Mouse (Mus musculus) urinary bladder, adult 18-20 months (tissue): ENCODE measurements around the gene Rplp1.

Experiments
- DNase-seq, 2 experiments: peaks; one replicate each; pipeline ENCODE4 v3.0.0; 2022; ENCODE audit warnings: low spot score in 2 of 2, mixed read lengths in 2 of 2

Gene Rplp1

DNA sequence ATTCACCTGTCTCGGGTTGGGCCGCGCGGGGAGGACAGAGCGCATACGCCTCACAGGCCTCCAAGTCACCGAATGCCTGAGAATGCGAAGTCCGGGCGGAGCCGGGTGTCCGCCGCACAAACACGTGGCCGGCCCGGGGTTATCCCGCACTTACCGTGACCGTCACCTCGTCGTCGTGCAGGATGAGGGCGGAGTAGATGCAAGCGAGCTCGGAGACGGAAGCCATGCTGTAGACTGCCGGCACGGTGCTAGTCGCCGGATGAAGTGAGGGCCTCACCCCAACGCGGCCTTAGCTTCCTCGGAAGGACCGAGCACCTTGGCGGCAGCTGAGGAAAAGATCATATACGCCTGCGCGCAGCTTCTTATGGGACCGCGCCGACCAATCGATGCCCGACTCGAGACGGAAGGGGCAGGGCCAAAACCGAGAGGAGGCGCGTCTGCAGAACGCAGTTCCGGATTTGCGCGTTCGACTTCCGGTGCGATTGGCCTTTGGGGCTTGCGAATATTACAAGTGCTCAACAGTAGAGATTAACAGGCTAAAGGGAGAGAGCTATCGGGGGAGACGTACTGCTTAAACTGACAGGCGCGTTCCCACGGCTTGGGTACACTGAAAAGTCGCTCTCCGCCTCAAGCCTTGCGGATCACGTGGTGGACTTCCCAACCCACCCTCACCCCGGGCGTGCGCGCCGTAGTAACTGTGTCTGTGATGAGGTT lies at the start of gene Rplp1:
Gene Rplp1 (minus strand): TSS at position 340 of the 714 bp plus-strand sequence.
- peak; percentile 91 to 95 for DNase-seq

GRCm38 (mm10) chr9:61963356-61963755 lies 49.0 kb upstream of the Rplp1 start:
- DNase-seq: no peak

GRCm38 (mm10) chr9:61961181-61961580 lies 46.8 kb upstream of the Rplp1 start:
- no peak for DNase-seq

DNA sequence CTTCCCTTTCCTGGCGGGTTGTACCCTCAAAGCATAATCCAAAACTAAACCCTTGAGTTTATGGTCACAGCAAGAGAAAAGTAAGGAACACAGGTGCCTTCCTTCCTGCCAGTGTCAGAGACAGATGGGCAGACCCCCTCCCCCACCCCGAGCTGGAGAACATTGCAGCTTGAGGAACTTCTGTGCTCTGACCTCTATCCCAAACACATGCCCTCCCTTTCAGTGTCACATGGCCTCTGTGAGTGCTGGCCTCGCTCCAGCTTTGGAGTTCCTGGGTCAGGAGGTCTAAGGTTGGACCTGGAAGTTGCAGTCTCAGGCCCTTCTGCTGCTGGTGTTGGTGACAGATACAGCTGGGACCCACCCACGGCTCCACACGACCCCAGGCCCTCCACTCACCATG lies 46.4 kb upstream of the Rplp1 start:
- peak in 1 of 2 experiments; percentile 73 for DNase-seq

DNA sequence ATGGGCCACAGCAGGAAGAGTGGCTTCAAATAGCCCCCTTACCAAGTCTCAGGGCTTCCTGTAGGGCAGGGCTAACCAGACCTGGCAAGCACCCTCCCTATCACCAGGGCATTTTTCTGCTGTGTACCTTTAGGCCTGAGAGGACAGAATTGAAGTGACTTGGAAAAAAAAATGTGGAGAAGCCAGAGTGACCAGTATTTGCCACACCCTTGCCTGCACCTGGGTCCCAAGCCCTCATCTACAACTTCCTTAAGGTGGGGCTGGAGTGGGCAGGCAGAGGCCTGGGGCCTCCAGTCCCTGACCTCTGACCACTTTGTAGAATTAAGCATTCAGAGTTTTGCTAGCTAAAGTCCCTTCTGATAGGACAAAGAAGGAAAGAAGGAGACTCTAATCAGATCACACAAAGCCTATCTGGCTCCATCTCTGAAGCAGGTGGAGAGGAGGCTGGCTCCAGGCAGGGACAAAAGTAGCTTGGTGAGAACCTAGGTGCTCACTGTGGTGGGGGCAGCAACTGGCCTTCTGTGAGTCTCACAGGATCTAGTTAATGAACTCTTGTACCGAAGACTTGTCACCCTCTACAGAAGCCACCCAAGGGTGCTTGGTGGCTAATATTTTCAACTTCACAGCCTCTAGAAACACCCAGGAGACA lies 45.7 kb upstream of the Rplp1 start:
- peak in 1 of 2 experiments; percentile 74 for DNase-seq

GRCm38 (mm10) chr9:61954707-61955106 lies 40.4 kb upstream of the Rplp1 start:
- no peak for DNase-seq

GRCm38 (mm10) chr9:61952241-61952640 lies 37.9 kb upstream of the Rplp1 start:
- DNase-seq: no peak

DNA sequence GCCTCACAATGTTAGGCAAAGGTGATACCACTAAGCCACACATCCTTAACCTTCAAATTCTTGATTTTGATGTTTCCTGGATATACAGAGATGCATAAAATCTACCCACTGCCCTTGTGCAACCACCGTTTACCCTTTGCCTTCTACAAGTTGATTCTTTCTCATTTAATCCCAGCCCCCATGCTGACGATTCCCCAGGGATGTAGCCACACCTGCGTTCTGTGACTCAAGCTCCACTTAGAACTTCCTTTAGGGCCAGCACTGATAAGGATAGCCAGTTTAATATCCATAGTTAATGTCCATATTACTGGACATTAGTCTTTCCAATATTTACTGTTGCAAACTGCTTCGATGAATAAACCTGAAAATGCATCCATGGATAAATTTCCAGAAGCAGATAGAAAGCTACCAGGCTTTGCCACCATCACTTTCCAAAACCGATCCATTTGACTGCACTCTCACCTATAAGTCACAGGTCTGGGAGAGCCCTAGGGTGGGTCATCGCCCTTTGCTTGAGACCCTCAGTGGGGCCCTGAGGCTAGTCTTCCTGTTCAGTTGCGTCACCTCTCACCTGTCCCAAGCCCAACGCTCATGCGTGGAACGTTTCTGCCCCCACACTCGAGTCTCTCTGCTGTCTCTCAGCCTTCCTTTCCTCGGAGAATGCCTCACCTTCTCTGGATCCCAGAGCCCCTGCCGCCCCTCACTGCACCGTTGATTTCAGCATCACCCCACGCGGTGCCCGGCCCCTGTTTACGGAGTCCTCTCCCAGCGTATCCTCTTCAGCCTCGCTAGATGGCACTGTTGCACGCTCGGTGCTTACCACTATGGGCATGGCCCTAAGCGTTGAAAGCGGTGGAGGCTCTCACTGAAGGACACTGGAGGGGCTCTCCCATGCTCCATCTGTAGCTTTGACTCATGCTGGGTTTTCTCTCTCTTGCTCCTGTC lies 33.3 kb upstream of the Rplp1 start:
- DNase-seq: peak; percentile 70 to 75

GRCm38 (mm10) chr9:61946623-61947401 lies 32.5 kb upstream of the Rplp1 start, which contains the start of gene Kif23:
Gene Kif23, minus strand, starts transcription at chr9:61946774.
- DNase-seq: peak; percentile 94 to 98

- DNase-seq: no peak
These were observed 31.8 kb upstream of the Rplp1 start for GRCm38 (mm10) chr9:61945973-61946611.

GRCm38 (mm10) chr9:61941054-61941453 lies 26.7 kb upstream of the Rplp1 start:
- no peak for DNase-seq

DNA sequence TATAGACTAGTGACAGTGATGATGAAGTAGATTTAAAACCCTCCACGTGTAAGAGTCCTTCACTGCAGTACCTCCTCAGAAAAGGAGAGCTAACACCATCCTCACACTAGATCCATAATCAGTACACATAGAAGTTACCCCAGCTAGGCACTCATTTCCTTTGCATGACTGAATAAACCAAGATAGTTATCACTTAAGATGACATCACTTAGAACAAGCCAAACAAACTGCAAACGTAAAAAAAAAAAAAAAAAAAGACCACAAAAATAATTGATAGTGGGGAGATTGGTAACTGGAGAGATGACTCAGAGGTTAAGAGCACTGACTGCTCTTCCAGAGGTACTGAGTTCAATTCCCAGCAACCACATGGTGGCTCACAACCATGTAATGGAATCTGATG lies 19.0 kb upstream of the Rplp1 start:
- no peak for DNase-seq

- DNase-seq: no peak
These were observed 17.7 kb upstream of the Rplp1 start for GRCm38 (mm10) chr9:61932009-61932408.

DNA sequence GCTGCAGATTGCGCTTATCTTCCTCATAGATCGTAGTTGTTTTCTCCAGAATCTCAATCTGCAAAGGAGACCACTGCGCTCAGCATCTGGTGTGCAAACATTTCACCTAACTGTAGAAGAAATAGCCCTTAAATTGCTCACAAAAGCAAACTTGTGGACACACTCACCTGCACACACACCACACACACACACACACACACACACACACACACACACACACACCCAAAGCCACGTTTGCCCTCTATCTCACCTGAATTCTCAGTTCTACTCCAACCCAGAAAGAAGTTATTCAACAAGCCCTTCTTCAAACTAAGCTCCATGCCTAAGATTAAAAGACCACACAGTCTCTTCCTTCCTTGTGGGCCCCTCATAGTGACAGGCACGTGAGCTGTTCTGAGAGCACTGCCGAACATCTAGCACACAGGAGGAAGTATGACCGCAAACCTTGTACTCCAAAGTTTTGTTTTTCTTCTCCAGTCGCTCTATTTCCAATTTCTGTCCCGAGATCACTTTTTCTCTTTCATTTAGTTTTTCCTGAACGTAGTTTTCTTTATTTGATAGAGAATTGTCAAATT lies 10.8 kb upstream of the Rplp1 start:
- no peak for DNase-seq

- no peak for DNase-seq
These were observed 6.0 kb upstream of the Rplp1 start for GRCm38 (mm10) chr9:61920331-61920730.

- no peak for DNase-seq
These were observed 5.1 kb upstream of the Rplp1 start for GRCm38 (mm10) chr9:61919464-61919863.

- no peak for DNase-seq
These were observed 3.1 kb upstream of the Rplp1 start for GRCm38 (mm10) chr9:61917436-61917835.

- no peak for DNase-seq
These were observed 2.6 kb upstream of the Rplp1 start for GRCm38 (mm10) chr9:61916986-61917385.

DNA sequence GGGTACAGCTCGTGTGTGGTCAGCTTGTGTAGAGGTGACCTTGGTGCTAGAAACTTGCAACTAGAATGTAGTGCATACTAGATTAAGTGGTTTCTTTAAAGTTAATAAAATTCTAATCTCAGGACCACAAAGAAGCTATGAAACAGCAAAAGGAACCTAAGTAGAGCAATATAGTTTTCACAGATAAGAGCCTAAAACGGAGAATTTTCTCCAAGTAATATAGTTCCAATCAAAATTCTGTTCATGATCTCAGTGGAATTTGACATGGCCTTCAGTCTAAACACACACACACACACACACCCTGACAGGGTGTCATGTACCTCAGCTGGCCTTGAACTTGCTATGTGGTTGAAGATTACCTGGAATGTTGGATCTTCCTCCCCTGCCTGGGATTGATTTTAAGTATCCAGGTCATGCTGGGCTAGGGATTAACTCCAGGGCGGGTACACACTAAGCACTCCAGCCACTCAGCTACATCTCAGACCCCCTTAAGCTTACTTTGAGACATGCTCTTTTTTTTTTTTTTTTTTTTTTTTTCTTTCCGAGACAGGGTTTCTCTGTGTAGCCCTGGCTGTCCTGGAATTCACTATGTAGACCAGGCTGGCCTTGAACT lies 1.2 kb upstream of the Rplp1 start:
- DNase-seq: no peak

GRCm38 (mm10) chr9:61914917-61915300 lies 567 bp upstream of the Rplp1 start:
- DNase-seq: no peak
